Mouse (Mus musculus): ENCODE data around the gene Ppp1r37.
A peak's percentile ranks its signal among the peaks of the same experiment; 100 is the strongest.

The Ppp1r37 gene

GRCm38 (mm10) chr7:19569647-19570046, 6.8 kb upstream of the Ppp1r37 start:
- DNase-seq (ENCODE audit: low spot score), result no peak

DNA sequence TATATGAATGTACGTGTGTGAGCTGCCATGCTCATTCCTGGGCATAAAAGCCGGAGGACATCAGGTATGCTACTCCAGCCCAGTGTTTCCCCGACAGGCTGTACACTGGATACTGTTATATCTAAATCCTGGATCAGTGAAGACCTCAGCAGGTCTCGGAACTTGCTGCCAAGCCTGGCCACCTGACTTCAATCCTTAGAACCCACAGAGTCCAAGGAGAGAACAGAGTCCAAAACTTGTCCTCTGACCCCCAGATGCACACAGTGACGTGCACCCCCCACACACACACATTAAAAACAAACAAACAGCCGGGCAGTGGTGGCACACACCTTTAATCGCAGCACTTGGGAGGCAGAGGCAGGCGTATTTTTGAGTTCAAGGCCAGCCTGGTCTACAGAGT, 4.5 kb upstream of the Ppp1r37 start:
- DNase-seq (ENCODE audit: low spot score), result no peak

- DNase-seq (ENCODE audit: low spot score), result no peak
Measured at GRCm38 (mm10) chr7:19565803-19566202, 2.9 kb upstream of the Ppp1r37 start.

GRCm38 (mm10) chr7:19564455-19564854, 1.6 kb upstream of the Ppp1r37 start:
- no peak for DNase-seq (ENCODE audit: low spot score)

DNA sequence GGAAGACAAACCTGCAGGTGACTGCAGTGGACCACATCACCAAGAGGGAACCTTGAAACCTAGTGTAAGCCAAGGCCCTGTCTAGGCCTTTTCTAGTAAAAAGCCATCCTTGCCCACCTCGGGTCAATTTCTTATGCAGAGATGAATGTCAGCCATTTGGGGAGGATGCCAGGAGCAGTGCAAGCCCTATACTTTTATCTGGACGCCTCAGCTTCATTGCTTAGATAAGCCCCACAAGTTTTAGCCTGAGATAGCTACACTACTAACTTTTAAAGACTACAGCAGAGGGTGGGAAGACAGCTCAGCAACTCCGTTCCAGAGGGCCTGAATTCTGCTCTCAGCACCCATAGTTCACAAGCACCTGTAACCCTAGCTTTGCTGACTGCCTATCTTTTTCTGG, 1.0 kb upstream of the Ppp1r37 start:
- no peak for DNase-seq (ENCODE audit: low spot score)

- peak; percentile 67 for DNase-seq (ENCODE audit: low spot score)
Measured at GRCm38 (mm10) chr7:19561765-19562642, 872 bp downstream of the Ppp1r37 start.

DNA sequence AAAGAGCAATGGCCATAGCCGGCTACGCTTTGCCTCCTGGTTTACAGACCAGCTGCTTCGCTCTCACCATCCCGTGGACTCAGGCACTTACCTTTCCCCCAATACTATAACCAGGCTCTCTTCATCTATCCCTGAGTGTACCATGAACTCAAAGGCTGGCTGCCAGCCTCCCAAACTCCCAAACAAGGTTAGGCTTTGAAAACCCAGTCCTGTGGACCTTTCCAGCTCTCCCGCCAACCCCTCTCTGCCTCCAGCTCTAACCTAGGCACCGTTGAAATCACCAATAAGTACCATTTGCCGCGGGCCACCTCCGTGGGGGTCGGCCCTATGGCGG, 1.5 kb downstream of the Ppp1r37 start:
- DNase-seq (ENCODE audit: low spot score), result no peak

DNA sequence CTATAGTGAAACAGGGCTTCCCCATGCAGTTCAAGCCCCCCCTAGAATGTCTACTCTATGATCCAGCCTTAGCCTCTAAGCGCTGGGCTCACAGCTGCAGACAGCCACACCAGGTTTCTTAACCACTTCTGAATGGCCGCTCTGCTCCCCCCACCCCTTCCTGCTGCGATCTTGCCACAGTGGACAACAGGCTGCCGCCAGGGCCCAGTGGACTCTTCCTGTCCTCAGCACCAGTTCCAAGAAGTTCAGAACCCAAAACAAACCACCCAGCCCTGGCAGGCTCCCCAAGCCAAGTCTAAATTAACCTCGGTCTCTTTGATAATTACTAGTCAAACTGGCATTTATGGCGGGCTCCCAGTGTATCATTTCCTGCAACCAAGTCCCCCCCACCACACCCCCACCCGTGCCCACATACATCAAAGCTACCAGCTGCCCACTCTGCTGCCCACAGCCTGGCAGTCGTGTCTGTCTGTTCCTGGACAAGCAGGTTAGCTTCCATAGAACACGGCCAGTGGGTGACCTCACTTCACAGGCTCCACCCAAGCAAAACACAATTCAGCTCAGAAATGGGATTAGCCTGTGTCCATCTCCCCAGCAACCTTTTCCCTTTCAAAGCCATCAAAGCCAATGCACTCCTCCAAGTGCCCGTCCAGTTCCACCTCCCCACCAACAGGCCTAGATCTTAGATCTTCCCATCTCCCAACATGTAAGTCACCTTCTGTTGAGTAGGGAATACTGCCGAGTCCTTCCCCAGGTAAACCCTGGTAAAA, 2.2 kb downstream of the Ppp1r37 start:
- DNase-seq (ENCODE audit: low spot score), result no peak

GRCm38 (mm10) chr7:19558965-19559364, 3.9 kb downstream of the Ppp1r37 start:
- no peak for DNase-seq (ENCODE audit: low spot score)

DNA sequence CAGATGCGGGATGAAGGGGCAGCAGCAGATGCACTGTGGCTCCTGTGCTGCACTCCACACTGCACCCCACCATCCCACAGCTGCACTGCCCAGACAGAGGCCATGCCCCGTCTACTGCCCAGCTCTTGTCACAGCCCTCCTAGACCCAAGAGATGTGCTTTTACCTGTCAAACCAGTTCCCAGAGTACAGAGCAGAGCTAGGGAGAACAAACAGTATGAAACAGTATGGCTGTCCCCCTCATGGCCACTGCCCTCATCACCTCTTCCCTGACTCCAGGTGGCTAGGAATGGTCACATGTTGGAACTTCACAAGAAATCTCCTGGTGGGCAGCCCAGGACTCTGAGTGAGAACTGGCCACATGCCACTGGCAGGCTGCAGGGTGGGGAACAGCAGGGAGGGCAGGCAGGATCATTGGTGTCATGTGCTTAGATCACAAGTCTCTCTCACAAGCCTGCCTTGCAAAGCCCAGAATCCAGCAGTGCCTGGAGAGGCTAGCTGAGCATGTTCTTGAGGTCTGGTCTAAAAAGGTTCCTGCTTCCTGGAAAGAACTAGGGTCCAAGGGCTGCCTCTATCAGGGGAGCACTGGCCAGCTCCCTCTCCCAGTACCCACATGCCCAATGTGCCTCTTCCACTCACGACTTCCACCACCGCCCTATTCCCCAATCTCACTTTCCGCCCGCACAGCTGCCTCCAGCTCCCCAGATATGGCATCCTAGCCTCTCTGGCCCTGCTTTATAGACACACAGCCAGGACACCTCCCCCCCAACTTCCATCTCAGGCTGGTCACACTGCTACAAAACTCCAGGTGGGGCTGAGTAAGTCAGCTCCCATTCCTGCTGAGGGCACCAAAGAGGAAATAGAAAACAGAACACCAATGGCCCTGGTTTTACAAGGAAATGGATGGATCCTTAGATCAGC, 4.6 kb downstream of the Ppp1r37 start:
- no peak for DNase-seq (ENCODE audit: low spot score)

DNA sequence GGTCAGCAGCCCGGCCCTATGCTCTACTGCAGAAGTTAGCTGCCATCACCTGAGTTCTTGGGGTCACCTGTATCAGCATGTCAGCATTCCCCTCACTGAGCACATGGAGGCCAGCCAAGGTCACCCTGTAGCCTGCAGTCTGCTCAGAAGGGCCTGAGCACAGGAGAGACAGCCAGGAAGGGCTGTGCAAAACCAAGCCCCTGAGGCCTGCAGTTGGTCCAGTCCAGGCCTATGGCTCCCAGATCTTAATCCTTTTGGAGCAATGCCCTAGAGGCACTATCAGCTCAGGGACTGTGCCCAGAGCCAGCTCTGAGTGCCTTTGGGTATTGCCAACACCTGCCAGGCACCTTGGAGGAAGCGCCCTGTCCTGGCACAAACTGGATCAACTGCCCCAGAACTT, 5.8 kb downstream of the Ppp1r37 start:
- DNase-seq (ENCODE audit: low spot score), result no peak

GRCm38 (mm10) chr7:19554168-19554567, 8.7 kb downstream of the Ppp1r37 start:
- DNase-seq (ENCODE audit: low spot score), result no peak

DNA sequence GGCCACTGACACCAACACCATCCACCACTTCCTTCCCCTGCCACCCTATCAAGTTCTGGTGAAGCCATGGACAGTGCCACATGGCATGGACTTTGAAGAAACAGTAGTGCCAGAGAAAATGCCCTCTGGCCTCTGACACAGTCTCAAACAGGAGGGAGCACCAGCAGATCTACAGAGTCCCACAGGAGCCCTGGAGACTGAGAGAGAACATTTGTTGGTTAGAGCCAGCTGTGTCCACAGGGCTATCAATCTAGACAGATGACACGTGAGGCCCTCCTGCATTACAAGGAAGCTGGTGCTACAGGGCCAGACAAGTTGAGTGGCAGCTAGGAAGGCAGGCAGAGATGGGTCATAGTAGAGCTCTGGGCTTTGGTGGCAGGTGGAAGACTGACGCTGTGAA, 10.4 kb downstream of the Ppp1r37 start:
- DNase-seq (ENCODE audit: low spot score), result no peak

DNA sequence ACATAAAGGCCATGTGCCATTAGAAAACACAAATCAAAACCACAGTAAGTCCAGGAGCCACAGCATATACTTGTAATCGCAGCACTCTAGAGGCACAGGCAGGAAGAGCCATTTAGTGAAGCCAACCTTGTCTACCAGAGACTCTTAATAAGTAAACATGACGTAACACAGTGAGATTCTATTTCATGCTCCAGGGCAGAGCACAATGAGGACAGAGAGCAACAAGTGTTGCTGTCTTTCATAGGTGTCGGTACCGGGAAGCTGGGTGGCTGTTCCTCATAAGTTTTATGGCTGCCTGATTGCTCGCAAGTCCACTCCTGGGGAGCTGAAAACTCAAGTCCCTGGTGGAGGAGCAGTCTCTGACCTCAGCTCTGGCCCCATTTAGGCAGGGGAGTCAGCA, 11.2 kb downstream of the Ppp1r37 start:
- DNase-seq (ENCODE audit: low spot score), result no peak

DNA sequence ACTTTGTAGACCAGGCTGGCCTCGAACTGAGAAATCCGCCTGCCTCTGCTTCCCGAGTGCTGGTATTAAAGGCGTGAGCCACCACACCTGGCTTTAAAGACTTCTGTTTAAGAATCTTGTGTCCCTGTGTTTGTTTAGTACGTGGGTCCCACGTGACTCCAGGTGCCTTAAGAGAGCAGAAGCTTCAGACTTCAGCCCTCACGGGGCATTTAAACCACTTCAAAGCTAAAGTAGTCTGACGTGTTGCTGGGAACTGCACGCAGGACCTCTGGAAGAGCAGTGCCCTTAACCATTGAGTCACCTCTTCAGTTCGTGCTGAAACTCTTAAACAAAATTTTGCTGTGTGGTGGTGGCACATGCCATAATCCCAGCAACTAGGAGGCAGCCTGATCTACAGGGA, 13.5 kb downstream of the Ppp1r37 start:
- DNase-seq (ENCODE audit: low spot score), result no peak

DNA sequence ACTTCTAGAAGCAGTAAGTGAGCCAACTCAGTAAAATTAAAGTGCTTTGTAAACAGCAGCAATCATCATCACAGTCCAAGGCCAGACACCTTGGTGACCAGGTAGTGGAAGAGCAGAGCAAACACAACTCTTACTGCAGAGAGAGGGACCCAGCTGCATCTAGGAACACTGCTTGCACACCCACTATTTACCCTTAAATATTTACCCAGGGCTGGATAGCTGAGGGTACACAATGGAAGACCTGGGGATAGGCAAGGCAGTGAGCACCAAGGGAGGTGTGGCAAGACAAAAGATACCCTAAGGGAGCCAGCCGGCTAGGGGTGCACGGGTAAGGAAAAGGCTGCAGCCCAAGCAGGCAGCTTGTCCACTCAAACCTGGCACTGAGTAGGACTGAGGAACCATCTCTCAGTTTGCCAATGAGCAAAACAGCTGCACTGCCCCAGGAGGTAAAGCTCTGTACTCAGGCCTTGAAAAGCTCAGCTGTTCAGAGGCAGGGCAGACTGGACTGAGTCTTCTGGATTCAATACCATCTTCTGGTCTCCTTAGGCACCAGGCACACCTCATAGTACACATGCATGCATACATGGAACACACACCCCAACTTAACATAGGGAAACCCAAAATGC, 15.4 kb downstream of the Ppp1r37 start:
- DNase-seq (ENCODE audit: low spot score), result no peak

DNA sequence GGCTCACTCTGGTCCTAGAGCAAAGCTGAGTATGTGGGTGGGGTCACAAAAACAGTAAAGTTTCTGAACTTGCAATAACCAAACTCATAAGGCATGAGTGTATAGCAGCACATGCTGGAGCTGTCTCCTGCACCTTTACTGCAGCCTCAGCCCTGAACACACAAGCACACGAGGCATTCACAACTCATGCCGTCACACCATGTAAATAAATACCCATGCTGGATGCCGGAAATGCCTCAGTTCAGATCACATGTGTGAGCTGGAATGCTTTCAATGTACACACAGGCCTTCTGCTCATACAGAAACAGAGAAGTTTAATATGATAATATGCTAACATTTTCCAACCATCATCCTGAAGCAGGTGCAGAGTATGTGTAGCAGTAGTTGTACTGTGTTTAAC, 16.9 kb downstream of the Ppp1r37 start:
- no peak for DNase-seq (ENCODE audit: low spot score)

GRCm38 (mm10) chr7:19543584-19543983, 19.3 kb downstream of the Ppp1r37 start:
- no peak for DNase-seq (ENCODE audit: low spot score)

DNA sequence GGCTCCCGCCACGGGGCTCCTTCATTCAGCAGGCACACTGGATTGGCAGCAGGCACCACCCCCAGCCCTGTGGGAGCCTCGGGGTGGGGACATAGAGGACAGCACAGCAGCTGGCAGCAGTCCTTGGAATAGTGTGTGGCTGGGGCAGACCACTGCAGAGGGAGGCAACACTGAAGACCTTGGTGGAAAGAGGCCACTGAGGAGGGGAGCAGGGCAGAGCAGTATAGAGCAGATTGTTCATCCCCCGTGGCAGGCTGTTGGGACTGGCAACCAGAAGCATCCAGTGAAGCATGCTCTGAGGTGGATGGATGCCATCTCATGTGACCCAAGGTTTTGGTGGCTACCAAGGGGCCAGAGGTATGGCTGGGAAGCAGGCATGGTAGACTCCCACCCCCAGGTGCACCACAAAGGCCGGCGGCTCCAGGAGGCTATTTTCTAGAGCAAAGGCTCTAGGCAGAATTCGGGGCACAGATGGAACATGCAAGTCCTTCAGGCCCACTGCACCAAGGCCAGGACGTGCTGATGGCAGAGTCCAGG, 20.7 kb downstream of the Ppp1r37 start:
- DNase-seq (ENCODE audit: low spot score), result no peak

- no peak for DNase-seq (ENCODE audit: low spot score)
Measured at GRCm38 (mm10) chr7:19541681-19542154, 21.2 kb downstream of the Ppp1r37 start.

DNA sequence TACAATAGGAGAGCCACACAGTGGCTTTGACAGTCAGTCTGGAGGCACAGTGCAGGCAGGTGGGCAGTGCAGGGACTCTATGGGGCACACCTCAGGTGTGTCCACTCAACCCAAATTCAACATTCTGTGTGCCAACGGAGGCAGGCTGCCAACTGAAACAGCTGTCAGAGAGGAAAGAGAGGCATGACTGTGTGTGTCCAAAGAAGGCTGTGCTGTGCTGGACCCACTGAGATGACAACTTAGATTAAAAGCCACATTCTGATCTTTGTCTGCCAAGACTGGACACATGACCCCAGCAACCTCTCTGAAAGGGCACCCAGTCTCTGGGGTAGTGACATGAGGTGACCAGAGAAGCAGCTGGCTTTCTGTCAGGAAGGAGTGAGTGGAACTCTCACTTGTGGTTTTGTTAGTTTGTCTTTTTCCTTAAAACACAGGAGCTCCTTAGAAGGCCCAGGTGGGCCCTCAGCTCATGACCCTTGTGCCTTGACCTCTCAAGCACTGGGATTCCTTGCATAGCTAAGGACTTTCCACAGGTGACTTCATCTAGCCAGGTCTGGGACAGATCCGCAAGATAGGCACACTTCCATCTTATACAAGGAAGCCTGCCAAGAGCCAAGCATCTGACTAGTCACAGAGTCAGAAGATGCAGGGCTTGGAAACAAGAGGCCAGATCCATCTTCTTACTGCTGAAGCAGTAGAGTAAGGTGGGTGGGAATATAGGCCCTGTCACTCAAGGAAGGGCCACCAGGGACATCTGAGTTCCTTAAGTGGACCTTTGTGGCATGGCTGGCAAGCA, 21.9 kb downstream of the Ppp1r37 start:
- no peak for DNase-seq (ENCODE audit: low spot score)
